Mouse (Mus musculus): ENCODE data around the gene Tnfaip3. TPM values are rescaled to one million over a fixed set of nuclear protein-coding genes. Genes with fewer than 3 reads are reported as not detected.

The Tnfaip3 gene
- polyA plus RNA-seq, 1 experiment from 2014 or later = 2.3 TPM

DNA sequence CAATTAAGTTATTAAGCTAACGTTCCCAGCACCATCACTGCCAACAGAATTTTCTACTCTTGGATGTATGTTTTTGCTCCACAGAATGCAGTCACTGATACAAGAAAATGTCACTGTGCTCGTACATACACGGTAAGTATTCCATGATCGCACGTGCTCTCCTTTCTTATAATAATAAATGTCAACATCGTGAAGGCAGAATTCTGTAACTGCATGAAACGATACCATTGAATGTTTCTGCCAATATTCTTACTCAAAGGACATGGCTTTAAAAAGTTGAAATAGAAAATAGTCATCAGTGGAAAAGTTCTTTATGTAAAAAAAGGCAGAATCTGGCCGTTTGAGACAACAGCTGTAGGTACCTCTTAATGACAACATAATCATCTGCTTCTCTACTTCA lies 5.0 kb downstream of the Tnfaip3 start:
- Histone ChIP-seq H3K4me3 (no peak overlapping the region), H3K27ac (no peak overlapping the region), H3K36me3 (peaks cover 4% of the 10 kb centered on the region; the same call in 1 of the 2 replicates), H3K9me3 (replicated peaks) (no peaks in the 10 kb centered on the region), H3K27me3 (ENCODE audit: low read depth, poor library complexity, severe bottlenecking) (no peaks in the 10 kb centered on the region), H3K4me1 (peaks cover 7% of the 10 kb centered on the region)
- WGBS = 91% methylated on average over 8 of the region's 8 CpGs
- DNase-seq (ENCODE audit: low spot score) = no peak

DNA sequence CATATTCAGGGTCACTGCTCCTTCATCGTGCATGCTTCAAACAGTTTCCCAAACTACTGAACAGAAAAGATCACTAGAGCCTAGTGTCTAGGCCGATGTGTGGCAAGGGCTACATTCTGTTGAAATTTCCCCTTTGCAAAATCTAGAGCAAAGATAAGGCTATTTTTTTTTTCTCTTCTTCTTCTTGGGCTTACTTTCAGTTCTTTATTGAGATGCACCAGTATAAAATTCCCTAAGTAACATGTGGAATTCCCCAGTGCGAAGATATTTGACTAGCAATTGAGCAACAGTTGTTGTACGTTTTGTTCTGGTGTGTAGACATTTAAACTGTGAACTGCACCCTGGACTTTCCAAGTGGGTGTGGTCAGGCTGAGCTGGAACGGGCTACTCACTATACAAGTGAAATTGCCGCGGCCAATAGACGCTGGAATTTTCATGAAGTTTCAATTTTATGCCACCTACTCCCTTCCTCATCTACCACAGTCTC lies 6.2 kb downstream of the Tnfaip3 start:
- H3K27me3 ChIP-seq (ENCODE audit: low read depth, poor library complexity, severe bottlenecking) = no peaks in the 10 kb centered on the region
- peaks cover 16% of the 10 kb centered on the region for H3K36me3 ChIP-seq
- 86% methylated on average over 8 of the region's 8 CpGs for WGBS
- no peak for DNase-seq (ENCODE audit: low spot score)
- no peak overlapping the region for H3K27ac ChIP-seq
- peaks cover 2% of the 10 kb centered on the region for H3K4me1 ChIP-seq
- H3K9me3 ChIP-seq (replicated peaks) = no peaks in the 10 kb centered on the region
- no peak overlapping the region for H3K4me3 ChIP-seq

DNA sequence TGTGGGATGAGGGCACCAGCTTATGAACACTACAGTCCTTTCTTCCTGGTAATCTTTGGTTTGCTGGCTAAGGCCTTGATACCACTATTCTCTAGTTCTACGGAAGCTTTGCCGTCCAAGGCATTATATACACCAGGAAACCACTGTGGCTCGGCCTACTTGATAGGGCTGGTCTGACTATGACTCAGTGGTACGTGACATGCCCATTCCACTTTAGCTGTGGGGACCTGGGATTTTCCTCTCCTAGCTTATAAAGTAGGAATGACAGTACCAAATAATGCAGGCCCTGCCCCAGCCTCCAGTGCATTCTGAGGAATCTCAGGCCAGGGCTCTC lies 6.9 kb downstream of the Tnfaip3 start:
- peaks cover 19% of the 10 kb centered on the region for H3K36me3 ChIP-seq
- H3K27me3 ChIP-seq (ENCODE audit: low read depth, poor library complexity, severe bottlenecking) = no peaks in the 10 kb centered on the region
- H3K9me3 ChIP-seq (replicated peaks) = no peaks in the 10 kb centered on the region
- no peak overlapping the region for H3K4me3 ChIP-seq
- H3K27ac ChIP-seq = no peak overlapping the region
- H3K4me1 ChIP-seq = no peaks in the 10 kb centered on the region
- WGBS = 93% methylated on average over 4 of the region's 4 CpGs
- DNase-seq (ENCODE audit: low spot score) = no peak

DNA sequence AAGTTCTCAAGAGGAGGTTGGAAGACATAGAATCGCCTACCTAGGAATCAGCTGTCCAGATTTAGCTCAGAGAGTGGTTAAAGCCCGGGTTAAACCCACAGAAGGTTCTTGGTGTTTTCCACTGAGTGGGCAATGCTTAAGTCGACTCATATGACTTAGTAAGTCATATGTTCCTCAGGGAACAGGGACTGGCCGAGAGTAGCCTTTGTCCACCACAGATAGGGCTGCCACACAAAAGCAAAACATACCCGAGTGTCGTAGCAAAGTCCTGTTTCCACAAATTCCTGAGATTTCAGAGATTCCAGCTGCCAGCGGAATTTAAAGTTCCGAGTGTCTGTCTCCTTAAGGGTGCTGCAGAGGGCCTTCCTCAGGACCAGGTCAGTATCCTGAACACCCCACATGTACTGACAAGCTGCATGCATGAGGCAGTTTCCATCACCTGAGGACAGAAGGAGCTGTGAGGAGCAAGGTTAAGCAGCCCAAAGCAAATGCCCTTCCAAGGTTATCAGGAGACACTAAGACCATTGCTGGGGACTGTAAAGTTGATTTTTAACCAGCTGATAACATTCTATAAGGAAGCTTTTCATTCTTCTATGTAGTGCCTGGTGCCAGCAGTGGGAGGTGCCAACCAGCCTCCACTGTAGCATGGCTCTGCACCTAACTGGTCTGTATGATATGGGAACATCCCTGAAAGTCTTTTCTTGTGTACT lies 7.4 kb downstream of the Tnfaip3 start:
- Histone ChIP-seq H3K27me3 (ENCODE audit: low read depth, poor library complexity, severe bottlenecking) (no peaks in the 10 kb centered on the region), H3K4me1 (no peaks in the 10 kb centered on the region), H3K4me3 (no peak overlapping the region), H3K36me3 (peaks cover 20% of the 10 kb centered on the region), H3K9me3 (replicated peaks) (no peaks in the 10 kb centered on the region), H3K27ac (no peak overlapping the region)
- DNase-seq (ENCODE audit: low spot score) = no peak
- WGBS = 79% methylated on average over 8 of the region's 8 CpGs

DNA sequence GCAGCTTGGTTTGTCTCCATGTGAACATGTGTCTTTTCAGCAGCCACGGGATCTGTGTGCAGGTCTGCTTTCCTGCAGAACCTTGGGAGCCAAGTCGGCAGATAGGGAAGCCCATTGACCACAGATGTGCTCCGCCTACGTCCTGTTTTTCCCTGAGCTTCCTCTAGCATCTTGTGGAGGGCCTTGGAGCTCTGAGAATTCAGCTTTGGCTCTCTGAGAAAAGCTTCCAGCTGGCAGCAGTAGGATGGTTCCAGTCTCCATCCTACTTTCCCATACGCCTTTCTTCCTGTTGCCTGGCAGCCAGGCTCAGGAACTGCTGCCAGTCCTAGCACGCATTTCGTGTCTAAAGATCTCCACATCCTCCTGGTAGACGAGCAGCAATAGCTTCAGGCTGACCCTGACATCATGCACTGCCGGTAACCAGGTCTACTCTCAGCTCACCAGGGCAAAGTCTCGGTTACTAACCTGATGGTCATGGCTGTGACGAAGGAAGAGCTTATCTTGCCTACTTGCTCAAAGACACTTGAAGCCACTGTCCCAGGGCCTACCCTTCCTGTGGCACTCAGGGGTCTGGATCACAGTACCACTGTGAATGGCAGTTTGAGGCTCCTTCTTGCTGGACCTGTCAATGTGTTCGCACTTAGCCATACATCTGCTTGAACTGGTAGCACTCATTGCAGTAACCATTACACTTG lies 13.2 kb downstream of the Tnfaip3 start:
- peaks cover 32% of the 10 kb centered on the region for H3K36me3 ChIP-seq
- no peak overlapping the region for H3K27ac ChIP-seq

DNA sequence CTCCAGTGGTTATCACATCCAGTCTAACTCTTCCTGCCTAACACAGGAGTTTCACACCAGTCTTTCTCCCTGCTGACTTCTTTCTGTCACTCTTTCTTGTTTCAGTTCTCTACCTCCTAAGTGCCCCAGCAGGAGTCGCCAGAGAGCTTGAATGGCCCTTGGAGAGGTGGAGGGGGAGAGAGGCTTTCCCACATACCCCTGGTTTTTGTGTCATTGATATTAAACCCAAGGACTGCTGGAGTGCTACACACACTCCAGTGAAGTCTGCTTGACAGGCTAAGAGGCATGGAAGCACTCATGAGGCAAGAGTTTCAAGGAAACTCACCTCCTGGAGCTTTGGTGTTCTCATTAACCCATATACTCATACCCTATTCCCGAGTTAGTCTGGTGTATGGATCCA lies 16.0 kb downstream of the Tnfaip3 start:
- Histone ChIP-seq H3K27ac (no peak overlapping the region), H3K36me3 (peaks cover 18% of the 10 kb centered on the region), H3K4me3 (no peak overlapping the region), H3K27me3 (ENCODE audit: low read depth, poor library complexity, severe bottlenecking) (no peaks in the 10 kb centered on the region), H3K4me1 (no peaks in the 10 kb centered on the region), H3K9me3 (replicated peaks) (no peaks in the 10 kb centered on the region)
- DNase-seq (ENCODE audit: low spot score) = no peak
- WGBS = 74% methylated on average over 2 of the region's 2 CpGs

More for the DNA sequence above, 13.2 kb downstream of the Tnfaip3 start:
- H3K27me3 ChIP-seq (ENCODE audit: low read depth, poor library complexity, severe bottlenecking) = no peaks in the 10 kb centered on the region
- H3K9me3 ChIP-seq (replicated peaks) = no peaks in the 10 kb centered on the region
- DNase-seq (ENCODE audit: low spot score) = no peak
- H3K4me3 ChIP-seq = no peak overlapping the region
- no peaks in the 10 kb centered on the region for H3K4me1 ChIP-seq
- WGBS = 88% methylated on average over 12 of the region's 12 CpGs

DNA sequence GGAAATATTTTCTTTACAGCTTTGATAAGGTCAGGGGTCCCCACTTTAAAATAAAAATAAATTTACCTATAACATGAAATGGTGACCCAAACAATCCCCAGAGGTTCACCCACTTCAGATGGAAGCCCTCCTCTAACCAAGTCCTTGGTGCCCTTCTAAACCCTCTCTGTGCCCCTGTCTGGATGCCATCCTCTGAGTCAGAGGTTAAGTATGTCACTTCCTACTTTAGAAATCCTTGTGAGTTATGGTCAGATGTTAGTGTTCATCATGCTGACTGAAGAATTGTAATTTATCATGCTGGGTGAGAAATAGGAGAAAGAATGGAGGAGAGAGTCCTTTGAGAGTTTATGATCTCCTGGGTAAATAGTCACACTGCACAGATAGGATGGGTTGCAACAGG lies 19.1 kb downstream of the Tnfaip3 start:
- no peaks in the 10 kb centered on the region for H3K36me3 ChIP-seq
- H3K27ac ChIP-seq = no peak overlapping the region
- H3K27me3 ChIP-seq (ENCODE audit: low read depth, poor library complexity, severe bottlenecking) = no peaks in the 10 kb centered on the region
- H3K4me1 ChIP-seq = no peaks in the 10 kb centered on the region
- DNase-seq (ENCODE audit: low spot score) = no peak
- no peak overlapping the region for H3K4me3 ChIP-seq
- H3K9me3 ChIP-seq (replicated peaks) = no peaks in the 10 kb centered on the region

DNA sequence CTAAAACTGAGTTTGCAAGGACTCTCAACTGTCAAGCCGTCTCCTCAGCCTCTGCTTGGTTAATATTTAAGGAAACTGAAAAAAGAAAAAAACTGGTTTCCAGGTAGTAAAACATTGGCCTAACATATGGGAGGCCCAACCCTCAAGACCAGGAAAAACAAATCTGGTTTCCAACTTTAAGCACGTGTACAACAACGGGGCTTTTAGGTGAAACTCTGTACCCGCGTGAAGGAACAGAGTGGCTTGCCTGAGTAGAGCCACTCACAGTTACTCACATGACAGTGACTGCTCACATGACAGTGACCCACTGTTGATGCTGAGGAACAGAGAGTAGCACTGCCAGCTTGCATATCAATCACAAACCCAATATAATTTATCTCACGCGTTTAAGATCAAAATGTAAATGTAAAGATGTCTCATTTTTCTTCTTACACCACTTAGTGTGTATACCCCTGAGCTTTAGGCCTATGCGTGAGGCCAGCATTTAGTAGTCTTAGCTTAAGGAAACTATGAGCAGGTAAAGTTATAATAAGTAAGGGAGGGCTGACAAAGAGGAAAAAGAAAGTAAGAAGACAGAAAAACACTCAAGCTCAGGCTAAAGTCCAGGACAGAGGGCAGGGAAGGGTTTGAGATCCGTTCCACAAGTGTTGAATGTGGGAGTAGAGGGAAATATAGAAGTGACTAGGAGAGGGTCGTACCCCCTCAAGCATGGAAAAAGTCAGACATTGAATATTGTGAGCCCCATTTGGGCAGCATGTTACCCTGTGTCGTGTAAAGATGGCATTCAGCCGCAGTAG lies 19.8 kb downstream of the Tnfaip3 start:
- no peak overlapping the region for H3K4me3 ChIP-seq
- WGBS = 91% methylated on average over 12 of the region's 12 CpGs

DNA sequence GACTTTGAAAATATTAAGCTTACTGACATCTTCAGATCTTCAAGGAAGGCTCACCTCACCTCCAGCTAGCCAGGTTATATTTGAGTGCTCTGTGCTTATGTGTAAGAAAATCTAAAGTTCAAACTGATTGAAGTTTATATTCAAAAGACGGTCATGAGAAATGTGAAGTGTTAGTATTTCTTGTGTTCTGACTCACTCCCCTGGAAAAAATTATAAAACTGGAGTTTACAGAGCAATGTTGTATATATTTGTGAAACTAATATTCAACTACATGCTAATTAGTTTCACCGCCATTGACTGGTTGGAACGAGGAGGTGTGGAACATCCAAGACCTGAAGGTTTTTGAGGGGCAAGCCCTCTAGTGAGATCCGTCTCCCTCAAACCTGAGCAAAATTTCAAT lies 22.5 kb downstream of the Tnfaip3 start:
- H3K27me3 ChIP-seq (ENCODE audit: low read depth, poor library complexity, severe bottlenecking) = no peaks in the 10 kb centered on the region
- WGBS = 94% methylated on average over 4 of the region's 4 CpGs

More for the DNA sequence above, 19.8 kb downstream of the Tnfaip3 start:
- H3K9me3 ChIP-seq (replicated peaks) = no peaks in the 10 kb centered on the region
- H3K4me1 ChIP-seq = no peaks in the 10 kb centered on the region
- no peaks in the 10 kb centered on the region for H3K27me3 ChIP-seq (ENCODE audit: low read depth, poor library complexity, severe bottlenecking)
- H3K36me3 ChIP-seq = no peaks in the 10 kb centered on the region
- no peak overlapping the region for H3K27ac ChIP-seq
- DNase-seq (ENCODE audit: low spot score) = no peak

DNA sequence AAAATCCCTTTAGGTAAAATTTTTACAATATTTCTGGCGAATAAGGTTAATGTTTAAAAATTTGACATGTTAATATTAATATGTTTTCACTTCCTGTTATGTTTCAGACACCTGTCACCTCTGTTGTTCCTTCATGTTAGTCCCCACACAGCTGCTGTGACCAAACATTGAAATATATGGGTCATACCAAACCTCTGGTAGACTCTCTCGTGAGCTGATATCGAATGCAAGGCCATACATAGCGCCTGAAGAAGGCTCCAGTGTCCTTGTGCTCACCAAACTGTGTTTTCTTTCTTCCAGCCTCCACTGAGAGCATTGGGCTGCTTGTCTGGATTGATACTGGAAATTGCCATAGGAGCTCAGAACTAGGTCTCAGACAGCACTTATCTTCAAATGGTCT lies 24.4 kb downstream of the Tnfaip3 start:
- WGBS = 93% methylated on average over 4 of the region's 4 CpGs
- H3K36me3 ChIP-seq = no peaks in the 10 kb centered on the region
- no peak for DNase-seq (ENCODE audit: low spot score)
- H3K4me3 ChIP-seq = no peak overlapping the region
- H3K4me1 ChIP-seq = peaks cover 3% of the 10 kb centered on the region; the same call in 1 of the 2 replicates
- H3K27ac ChIP-seq = no peak overlapping the region
- no peaks in the 10 kb centered on the region for H3K27me3 ChIP-seq (ENCODE audit: low read depth, poor library complexity, severe bottlenecking)
- no peaks in the 10 kb centered on the region for H3K9me3 ChIP-seq (replicated peaks)

More for the DNA sequence above, 22.5 kb downstream of the Tnfaip3 start:
- no peak for DNase-seq (ENCODE audit: low spot score)
- H3K4me3 ChIP-seq = no peak overlapping the region
- no peaks in the 10 kb centered on the region for H3K36me3 ChIP-seq
- H3K4me1 ChIP-seq = no peaks in the 10 kb centered on the region
- H3K9me3 ChIP-seq (replicated peaks) = no peaks in the 10 kb centered on the region
- no peak overlapping the region for H3K27ac ChIP-seq

DNA sequence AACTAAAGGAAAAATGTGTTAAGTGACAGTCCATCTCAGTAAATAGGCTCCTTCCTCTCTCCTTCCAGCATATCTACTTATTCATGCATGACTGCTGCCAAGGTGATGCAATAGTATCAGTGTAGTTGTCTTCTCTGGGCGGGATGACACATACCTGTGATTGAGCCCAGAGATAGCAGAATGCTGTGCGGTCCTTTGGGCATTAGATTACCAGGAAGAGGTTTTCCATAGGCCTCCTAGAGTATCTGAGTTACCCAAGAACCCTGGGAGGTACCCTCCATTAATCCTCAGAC lies 27.6 kb downstream of the Tnfaip3 start:
- peaks cover 3% of the 10 kb centered on the region; the same call in 1 of the 2 replicates for H3K4me1 ChIP-seq
- WGBS = 69% methylated on average over 2 of the region's 2 CpGs
- H3K27ac ChIP-seq = no peak overlapping the region
- DNase-seq (ENCODE audit: low spot score) = no peak
- no peaks in the 10 kb centered on the region for H3K36me3 ChIP-seq
- no peaks in the 10 kb centered on the region for H3K27me3 ChIP-seq (ENCODE audit: low read depth, poor library complexity, severe bottlenecking)
- H3K9me3 ChIP-seq (replicated peaks) = no peaks in the 10 kb centered on the region
- no peak overlapping the region for H3K4me3 ChIP-seq

DNA sequence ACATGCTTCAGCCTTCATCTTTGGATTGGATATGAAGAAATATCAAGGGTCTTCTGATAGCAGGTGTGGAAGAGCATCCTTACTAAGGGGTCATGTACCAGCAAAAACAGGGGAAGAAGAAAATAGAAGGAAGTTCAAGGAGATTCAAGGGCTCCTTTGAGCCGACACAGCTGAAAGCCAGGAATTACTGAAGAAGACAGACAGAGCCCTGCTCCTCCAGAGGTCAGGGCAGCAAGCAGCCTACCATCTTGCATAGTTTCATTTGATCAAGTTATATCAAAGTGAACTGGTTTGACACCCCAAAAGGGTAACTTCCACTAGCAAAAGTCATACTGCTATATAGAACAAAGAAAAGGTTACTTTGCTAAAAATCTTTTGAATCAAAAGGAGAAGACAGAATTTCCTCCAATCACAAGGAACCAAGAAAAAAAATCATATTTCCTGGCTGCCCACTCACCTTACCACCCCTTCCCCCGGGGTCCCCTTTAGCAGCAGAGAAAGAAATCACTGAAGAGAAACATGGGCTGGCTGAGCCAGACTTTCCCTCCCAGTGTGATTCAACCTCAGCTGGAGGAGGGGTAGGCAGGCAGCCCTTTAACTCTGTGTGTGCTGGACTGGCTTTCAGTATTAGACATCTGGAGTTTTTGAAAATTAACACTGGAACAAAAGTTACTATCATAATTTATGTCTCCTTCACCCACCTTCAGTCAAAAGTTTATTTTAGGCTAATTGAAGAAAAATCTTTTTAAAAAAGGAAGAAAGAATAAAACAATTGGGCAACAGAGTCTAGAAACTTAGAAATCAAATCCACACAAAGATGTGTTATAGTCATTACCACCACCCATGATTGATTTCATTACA lies 28.2 kb downstream of the Tnfaip3 start:
- no peaks in the 10 kb centered on the region for H3K27me3 ChIP-seq (ENCODE audit: low read depth, poor library complexity, severe bottlenecking)
- no peak overlapping the region for H3K4me3 ChIP-seq
- no peaks in the 10 kb centered on the region for H3K36me3 ChIP-seq
- no peak for DNase-seq (ENCODE audit: low spot score)
- H3K9me3 ChIP-seq (replicated peaks) = no peaks in the 10 kb centered on the region
- WGBS = 35% methylated on average over 2 of the region's 2 CpGs
- no peak overlapping the region for H3K27ac ChIP-seq
- H3K4me1 ChIP-seq = peaks cover 3% of the 10 kb centered on the region; the same call in 1 of the 2 replicates

Data from limb, embryonic 10.5 days (tissue).